Mouse (Mus musculus) Muller cell, postnatal 12 days (primary cell): Measurements from ENCODE around the gene Uqcr11.

Source experiments
- DNase-seq: peaks from one replicate; pipeline ENCODE4 v3.0.0-alpha.2; 2015; ENCODE audit errors: inconsistent ontology term

The Uqcr11 gene

DNA sequence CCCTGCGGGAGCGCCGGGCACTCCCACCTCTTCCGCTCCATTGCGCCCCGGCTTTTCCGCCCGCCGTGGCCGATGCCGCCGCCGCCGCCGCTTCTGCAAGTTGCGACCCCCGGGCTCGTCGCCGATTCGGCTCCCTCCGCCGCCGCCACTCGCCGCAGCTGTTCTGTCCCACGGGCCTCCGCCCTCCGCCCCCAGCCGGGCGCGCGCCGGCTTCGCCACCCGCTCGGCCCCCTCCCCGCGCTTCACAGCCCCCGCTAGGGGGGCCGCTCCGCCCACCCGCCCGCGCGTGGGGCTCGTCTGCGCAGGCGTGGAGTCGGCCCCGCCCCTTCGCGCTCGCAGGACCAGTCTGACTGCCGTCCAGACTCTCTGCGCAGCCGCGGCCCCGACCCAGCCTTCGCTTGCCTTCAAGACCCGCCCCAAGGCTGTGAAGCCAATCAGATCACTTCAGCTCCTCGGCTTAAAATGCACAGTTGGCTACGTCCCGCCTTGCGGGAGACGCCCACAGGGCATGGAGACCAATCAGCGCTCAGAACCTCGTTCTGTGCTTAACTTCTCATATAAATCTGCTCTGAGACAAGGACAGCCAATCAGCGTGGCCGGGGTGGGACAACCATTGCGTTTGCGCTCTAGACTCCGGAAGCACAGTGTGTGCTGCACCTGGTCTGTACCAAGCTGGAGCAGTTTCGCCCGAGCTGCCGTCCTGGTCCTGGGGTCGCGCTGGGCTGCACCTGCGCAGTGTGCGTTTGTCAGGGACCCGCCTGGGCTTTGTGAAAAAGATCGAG is 7.2 kb downstream of the Uqcr11 start, which contains the start of gene Mbd3:
Mbd3 (minus strand) TSS at position 360 of the 782 bp plus-strand sequence.
- DNase-seq: peak; percentile 100

DNA sequence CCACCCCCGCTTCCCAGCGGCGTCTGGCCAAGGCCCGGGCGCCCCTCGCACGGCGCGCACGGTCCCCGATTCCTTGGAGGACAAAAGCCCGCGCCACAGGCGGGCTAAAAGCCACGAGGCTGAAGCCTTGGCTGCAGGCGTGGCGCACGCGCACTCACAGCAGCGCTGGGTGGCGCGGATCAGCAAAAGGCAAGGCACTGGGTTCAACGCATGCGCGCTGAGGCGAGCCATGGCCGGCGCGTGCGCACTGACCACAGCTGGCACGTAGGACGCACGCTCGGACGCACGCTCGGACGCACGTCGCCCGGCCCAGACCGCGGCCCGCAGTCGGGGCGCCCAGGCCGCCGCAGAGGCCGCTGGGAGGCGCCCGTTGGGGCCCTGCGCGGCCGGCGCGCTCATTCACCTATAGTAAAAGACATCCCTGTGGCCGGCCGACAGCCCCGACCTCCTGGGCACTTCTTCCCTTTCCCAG is 7.9 kb downstream of the Uqcr11 start:
- DNase-seq: peak; percentile 98

DNA sequence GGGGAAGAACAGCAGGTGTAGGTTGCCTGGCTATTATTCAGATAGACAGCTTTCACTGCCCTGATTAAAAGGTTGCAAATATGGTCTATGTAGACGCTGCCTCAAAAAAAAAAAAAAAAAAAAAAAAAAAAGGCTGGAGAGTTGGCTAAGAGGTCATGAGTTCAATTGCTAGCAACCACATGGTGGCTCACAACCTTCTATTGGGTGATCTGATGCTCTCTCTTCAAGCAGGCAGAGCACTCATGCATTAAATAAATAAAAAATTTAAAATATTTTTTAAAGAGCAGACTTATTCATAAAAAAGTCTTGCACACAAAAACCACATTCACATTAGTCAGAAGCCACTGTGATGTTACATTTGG is 8.5 kb downstream of the Uqcr11 start:
- DNase-seq: no peak

DNA sequence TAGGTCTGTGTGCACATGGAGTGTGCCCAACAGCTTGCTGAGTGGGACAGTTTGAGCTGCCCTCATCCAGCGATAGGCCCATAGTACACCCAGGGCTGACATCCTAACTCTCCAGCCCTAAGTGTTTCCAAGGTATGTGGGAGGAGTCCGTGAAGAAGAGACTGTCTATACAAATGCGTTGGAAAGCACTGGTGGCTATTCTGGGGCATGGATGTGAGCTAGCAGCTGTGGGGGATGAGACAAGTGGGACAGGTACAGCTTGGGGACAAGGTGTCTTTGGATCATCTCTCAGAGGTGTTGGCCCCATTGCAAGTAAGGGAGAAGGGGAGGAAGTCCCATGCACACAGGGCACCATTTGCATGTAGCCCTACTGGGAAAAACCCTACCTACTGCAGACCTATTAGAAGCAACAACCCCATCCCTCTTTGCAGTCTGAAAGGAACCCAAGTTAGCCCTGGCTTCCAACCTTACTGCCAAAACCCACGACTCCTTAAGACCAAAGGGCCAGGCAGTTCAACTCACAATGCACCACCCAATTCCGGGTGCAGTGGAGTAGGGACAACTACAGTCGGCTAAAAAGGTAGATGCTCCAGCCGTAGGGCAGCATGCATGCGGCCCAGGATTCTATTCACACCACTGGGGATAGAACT is 9.0 kb downstream of the Uqcr11 start:
- no peak for DNase-seq

DNA sequence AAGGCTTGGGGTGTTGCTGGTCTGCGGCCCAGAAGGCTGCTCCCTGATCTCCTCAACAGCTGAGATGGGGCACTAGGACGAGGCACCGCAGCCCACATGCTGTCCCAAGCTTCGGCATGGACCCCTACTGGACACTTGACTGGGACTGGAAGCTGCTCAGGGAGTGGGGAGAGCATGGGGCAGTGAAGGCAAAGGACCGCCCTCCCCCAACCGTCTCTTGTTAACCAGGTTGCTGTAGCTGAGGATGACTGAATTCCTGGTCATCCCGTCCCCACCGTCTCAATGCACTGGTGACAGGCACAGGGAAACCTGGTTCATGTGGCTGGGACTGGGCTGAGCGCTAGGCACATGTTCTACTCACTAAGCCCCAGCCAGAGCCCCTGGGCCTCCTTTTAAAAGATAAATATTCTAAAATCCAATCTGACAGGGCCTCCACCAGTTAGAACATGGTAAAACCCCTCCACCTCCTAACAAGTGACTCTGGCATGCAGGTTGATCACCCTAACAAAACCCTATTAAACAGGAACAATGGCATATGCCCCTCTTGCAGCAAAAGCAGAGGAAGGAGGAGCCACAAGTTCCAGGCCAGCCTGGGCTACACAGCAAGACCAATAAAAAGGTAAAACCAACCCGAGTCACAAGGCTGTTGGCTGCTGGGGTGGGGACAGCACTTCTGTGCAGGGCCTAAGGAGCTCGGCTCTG is 9.7 kb downstream of the Uqcr11 start:
- no peak for DNase-seq

DNA sequence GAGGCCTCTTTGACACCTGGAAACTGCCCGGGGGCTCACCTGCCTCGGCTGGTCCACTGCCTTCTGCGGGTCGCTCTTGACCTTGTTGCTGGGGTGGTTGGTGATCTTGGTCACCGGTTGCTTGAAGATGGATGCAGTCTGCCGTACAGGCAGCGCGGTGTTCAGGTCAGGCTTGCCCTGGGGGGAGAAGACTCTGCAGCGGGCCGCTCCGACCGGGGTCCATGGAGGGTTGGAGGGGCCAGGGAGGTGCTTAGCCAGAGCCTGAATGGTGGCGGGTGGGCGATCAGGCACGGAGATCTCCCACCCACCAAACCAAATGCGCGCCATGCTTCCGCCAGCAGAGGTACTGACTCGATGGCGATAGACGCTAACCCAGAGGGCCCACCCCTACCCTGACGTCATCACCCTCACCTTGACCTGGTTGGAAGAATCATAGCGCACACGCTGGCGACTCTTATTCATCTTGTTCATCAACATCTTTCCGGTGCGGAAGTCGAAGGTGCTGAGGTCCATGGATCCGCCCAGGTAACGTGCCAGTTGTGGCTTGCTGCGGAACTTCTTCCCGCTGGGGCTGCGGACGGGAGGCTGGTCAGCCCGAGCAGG is 11.5 kb downstream of the Uqcr11 start:
- DNase-seq: no peak

DNA sequence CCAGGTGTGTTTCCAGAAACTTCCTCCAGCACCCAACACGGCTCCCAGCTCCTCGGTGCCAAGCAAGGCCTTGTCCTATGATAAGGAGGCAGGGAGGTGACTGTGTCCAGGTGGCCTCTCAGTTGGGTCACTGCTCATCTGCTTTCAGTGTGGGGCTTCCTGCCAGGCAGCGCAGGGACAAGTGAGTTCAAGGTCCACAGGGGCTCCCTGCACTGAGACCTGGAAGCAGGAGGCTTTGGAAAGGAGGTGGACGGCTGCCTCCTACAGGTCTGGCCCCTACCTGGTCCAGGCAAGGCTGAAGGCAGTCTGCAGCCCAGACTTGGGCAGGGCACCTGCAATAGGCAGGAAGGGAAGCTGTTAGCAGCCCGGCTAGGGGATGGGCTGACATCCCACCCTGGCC is 13.9 kb downstream of the Uqcr11 start:
- no peak for DNase-seq

DNA sequence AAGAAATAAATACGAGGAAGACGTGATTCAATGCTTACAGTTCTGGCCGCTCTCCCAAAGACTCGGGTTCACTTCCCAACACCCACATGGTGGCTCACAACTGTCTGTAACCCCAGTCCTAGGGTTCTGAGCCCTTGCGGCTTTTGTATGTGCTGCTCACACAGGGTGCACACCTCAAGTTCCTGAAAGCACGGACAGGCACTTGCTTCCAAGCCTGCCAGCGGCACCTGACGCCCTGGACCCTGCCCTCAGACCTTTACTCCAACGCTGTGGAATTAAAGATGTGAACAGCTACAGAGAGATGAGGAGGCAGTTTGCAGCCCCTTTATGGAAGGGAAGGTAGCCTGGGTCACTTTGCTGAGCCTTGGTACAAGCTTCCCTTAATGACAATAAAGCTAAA is 15.9 kb downstream of the Uqcr11 start:
- DNase-seq: no peak

DNA sequence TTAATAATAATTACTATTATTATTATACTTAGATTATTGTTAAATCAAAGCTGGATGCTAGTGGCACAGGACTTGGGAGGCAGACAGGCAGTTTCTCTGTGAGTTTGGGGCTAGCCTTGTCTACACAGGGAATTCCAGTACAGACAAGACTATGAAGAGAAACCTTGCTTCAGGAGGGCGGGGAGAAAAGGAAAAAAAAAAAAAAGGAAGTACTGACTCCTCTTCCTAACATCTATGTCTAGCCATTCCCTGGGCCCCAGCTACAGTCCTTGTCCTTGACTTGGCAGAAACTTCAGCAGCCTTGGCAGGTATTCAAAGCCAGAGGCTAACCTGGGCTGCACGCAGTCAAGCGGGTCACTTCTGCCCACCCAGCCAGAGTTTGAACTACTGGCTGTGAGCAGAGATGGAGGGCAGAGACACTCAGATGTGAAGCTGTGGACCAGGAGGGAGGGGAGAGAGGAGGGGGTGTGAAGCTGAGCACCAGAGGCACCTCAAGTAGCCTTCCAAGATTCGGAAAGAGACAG is 17.4 kb downstream of the Uqcr11 start:
- DNase-seq: no peak

DNA sequence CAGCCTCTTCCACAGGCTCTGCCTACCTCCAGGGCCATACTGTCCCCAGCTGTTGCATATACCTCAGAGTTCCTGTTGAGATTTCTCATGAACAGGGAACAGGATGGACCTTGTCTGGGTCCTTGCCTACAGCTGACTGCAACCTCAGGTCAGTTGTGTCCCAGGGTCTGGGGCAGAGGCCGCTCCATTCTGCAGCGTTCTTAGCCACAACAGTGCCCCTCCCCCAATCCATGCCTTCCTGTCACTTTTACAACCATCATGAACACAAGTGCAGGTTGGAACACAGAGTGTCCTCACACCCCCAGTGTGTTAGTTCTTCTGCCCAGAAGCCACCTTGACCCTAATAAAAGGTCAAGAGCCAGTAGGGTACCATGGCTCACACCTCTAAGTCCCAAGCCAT is 17.9 kb downstream of the Uqcr11 start:
- no peak for DNase-seq

DNA sequence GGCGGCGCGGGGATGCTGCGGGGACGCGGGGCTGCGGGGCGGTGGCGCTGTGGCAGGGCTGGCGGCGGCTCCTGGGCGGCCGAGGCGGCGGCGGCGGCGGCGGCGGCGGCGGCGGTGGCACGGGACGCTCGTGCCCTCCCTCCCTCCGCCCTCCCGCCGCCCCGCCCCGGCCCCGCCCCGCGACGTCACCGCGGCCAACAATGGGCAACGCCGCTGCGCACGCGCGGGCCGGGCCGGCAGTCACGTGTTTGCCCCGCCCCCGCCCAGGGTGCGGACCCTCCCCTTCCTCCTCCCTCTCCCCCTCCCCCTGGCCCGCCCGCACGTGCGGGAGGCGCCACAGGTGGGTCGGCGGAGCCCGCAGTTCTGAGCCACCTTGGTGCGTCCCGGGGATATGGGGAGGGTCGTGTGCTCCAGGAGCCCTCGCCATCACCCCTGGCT is 19.1 kb downstream of the Uqcr11 start, which contains the start of gene Mex3d:
Mex3d (minus strand) TSS at position 138 of the 438 bp plus-strand sequence.
- DNase-seq: peak; percentile 94

DNA sequence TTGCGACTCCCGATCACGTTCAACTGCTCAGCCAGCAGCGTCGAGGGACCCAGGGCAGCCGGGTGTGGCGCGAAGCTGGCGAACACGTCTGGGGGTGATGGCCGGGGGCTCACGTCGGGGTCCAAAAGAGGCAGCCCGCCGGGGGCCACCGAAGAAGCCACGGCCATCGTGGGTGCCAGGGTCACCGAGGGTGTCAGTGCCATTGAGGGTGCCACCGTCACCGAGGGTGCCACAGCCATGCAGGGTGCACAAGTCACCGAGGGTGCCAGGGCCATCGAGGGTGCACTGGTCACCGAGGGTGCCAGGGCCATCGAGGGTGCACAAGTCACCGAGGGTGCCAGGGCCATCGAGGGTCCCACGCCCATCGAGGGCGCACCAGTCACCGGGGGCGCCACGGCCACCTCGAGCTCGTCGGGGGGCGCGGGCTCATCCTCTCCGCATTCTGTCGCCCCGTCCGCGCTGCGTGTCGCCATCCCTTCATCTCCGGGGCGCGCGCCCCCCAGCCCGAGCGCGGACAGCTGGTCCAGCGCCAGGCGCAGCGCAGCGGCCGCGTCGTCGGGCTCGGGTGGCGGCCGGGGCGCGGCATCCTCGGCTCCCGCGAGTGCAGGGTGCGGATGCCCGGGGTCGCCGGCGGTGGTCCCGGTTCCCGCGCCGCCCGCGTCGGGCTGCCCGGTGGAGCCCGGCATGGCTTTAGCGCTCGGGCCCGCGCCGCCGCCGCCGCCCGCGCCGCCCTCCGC is 19.7 kb downstream of the Uqcr11 start:
- DNase-seq: peak; percentile 33

DNA sequence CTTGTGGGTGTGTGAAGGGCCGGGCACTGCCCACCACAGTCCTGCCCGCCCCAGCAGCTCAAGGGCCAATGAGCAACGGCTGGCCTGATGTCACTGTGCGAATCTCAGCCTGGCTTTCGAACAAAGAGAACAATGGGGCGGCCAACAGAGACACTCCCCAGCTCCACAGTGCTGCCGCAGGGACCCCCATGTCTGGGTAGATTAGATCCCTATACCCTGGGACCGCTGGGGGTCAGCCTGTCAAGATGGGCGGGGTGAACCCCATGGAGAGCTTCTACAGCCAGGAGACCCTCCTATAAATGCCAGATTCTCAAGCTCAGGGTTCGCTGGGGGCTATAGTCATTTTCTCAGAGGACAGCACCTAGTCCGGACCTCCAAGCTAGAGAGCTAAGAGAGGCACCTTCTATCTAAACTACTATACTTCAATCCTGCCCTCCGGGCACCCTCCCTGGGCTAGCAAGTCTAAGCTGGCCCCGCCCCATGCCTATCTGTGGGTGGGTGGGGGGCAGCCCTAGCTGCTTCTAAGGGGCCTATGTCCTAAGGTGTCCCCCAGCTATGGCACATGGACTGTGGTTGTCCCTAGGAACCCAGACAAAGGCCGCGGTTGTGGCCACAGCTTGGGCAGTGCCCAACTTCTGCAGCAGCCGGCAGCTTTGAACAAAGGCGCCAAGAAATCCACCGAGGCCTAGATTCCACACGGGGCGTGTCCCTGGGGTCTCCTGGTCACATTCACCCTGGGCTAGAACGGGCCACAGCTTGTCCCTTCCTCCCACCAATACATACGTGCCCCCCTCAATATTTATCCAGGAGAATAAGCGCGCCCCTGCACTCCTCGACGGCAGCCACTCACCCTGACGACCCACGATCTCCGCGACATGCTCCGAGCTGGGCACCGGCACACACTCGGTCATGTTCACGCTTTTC is 20.6 kb downstream of the Uqcr11 start:
- peak; percentile 75 for DNase-seq

DNA sequence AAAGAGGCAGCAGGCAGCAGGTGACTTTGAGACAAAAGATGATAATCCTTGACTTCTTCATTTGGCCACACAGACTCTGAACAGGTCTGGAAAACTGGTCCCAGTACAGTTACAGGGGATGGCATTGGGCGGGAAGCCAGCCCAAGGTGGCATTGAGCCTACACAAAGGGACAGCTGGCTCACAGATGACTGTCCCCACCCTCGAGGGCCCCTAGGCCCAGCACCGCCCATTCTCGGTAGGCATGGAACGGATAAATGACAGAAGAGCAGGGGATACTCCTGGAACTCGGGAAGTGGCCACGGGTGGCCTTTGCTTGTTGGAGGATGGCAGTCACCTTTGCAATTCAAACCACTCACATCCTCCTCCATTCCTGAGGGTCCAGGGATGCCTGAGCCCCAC is 21.3 kb downstream of the Uqcr11 start:
- DNase-seq: no peak

DNA sequence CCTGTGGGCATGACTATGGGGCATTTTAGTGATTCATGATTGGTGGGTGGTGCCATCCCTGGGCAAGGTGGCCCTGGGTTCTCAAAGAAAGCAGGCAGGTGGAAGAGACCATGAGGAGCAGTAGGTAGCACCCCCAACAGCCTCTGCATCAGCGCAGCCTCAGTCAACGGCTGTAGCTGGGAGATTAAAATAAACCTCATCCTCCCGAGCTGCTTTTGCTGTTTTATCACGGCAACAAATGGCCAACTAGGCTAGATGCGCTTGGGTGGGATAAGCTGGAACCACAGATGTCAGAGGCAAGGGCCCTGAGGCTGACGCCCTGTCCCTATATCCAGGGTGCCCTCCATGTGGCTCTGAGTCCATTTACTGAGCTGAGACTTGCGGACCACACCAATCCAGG is 21.9 kb downstream of the Uqcr11 start:
- DNase-seq: no peak

DNA sequence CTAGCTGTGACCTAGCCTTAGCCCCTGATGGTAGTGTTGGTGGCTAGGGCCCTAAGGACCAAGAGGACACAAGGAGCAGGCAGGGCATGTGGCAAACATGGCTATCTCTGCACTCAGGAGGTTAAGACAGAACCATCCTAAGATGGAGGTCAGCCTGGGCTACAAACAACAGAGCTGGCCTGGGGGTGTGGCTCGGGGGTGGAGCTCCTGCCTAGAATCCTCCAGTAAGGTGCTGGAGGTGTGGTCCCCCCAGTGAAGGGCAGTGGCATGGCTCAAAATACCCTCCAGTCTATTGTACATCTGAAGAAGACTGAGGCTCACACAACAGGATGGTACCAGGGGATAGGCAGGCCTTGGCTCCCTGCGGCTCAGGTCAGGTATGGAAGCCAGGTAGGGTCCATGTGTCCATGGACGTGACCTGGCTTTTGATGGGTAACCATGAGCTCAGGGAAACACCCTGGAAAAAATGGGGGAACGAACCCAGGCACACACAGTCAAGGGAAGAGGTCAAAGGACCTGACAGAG is 22.5 kb downstream of the Uqcr11 start:
- DNase-seq: no peak

DNA sequence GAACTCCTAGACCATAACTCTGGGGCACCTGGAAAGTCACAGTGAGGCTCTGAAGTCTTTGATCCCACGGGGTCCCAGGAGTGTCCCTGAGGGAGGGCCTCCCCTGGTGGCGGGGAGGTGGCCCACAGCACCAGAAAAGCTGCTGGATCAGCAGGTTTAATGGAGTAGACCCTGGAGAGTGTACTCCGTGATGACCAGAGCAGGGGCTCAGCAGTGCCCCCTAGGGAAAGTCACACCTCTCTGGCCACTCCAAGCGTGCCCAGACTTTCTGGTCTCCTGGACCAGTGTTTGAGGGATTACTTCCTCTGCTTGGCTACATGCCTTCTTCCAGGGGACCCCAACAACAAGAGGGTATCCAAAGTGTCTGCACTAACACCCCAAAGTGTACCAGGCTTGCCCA is 23.2 kb downstream of the Uqcr11 start:
- no peak for DNase-seq

DNA sequence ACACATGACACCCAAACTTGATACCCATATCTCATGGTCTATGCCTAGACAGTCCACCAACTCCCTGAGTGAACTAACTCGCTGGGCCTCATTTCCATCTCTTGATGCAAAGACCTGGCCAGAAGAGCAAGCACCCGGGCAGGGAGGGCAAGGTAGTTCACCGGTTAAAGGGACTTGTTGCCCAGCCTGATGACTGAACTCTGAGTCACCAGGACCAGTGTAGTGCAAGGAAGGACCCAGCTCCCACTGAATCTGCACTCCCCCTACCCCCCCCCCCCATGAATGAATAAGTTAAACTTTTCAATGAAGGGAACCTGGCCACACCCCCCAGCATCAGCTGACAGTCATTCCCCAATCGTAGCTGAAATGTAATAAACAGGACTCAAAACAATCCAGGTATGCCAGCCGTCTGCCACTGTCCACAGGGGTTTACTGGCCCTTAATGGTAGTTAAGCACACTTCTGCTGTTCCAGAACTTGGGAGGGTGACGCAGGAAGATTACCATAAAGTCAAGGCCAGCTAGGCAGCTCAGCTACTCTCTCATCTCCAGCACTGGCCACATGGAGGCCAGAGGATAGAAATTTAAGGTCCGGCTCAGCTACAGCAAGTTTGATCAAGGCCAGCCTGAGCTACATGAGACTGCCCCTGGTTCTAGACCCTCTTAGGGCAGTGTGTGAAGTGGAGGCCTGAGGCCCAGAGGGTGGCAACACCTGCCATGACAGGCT is 23.8 kb downstream of the Uqcr11 start:
- DNase-seq: no peak

DNA sequence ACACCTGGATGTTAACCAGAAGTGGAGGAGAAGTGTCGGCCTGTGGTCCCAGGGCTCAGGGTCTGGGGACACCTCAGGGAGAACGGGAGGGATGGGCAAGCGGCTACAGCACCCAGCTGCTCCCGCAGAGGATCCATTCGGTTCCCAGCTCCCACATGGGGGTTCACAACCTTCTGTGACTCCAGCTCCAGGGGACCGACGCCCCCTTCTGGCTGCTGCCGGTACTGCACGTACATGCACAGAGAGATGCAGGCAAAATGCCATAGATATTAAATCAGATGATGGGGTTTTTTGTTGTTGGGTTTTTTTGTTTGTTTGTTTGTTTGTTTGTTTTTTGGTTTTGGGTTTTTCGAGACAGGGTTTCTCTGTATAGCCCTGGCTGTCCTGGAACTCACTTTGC is 28.9 kb downstream of the Uqcr11 start:
- DNase-seq: no peak
